Mouse (Mus musculus) neutrophil, adult 59 days (primary cell): ENCODE data around the gene Agmat. TPM values are rescaled to one million over a fixed set of nuclear protein-coding genes. Genes with fewer than 3 reads are reported as not detected.

ENCODE experiments used
- total RNA-seq, 2 experiments: library from RNA; stranded (reverse); gene quantifications; 1 replicate in 1 of 2; 2 replicates in 1 of 2; pipeline ENCODE4 v1.2.4; 2023

The Agmat gene
- total RNA-seq = under 1 TPM in 1 of 2 experiments, not detected in 1; 0.24 TPM

GRCm38 (mm10) chr4:141746578-141747346 lies at the start of gene Agmat:
Gene Agmat (plus strand): TSS chr4:141746672.

GRCm38 (mm10) chr4:141722731-141723672 lies 23.5 kb upstream of the Agmat start, which contains the start of gene Ddi2:
Gene Ddi2 (minus strand): TSS chr4:141723419.

DNA sequence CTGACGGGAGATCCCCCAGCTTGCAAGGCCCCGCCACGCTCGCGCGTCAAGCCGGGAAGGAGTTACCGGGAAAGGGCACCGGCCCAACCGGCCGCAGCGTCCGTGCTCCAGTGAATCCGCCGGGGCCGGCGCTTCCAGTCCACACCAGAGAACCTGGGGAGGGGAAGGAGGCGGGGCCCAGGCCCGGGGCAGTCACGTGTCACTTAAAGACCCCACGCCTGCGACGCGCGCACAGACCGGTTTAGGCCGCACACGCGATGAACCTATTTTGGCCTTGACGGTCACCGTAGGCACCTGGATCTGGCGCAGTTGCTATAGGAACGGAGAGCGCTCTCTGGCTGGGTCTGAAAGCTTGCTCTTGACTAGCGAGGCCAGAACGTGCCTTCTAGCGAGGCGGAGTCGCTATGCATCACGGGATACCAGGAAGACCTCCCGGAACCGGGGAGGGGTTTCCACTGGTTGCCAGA lies 44.1 kb downstream of the Agmat start, which contains the start of gene Dnajc16:
Gene Dnajc16, minus strand, starts transcription at position 408 of the 467 bp plus-strand sequence.

GRCm38 (mm10) chr4:141793282-141794151 lies 47.0 kb downstream of the Agmat start, which contains the start of gene Casp9:
Gene Casp9 (plus strand): TSS chr4:141793612.

Other genes with a start within 250 kb of the Agmat start
- 10 to 100 TPM; 79.5 to 93.0 TPM for gene Spen, start 208.1 kb upstream of the Agmat start, total RNA-seq
- under 1 TPM in 1 of 2 experiments, not detected in 1; 0.11 TPM for gene Fblim1, start 140.6 kb upstream of the Agmat start, total RNA-seq
- not detected for gene Tmem82, start 128.0 kb upstream of the Agmat start, total RNA-seq
- gene Slc25a34, start 122.9 kb upstream of the Agmat start, total RNA-seq = not detected
- 10 to 100 TPM; 33.1 to 35.7 TPM for gene Plekhm2, start 81.8 kb upstream of the Agmat start, total RNA-seq
- 1 to 10 TPM in 1 of 2 experiments, not detected in 1; 2.8 TPM for gene Rsc1a1, start 61.1 kb upstream of the Agmat start, total RNA-seq
- gene Ddi2, start 23.3 kb upstream of the Agmat start, total RNA-seq = 10 to 100 TPM; 35.2 to 40.9 TPM
- gene Dnajc16, start 44.3 kb downstream of the Agmat start, total RNA-seq = 1 to 10 TPM; 3.8 to 4.5 TPM
- 10 to 100 TPM; 18.3 to 24.9 TPM for gene Casp9, start 46.9 kb downstream of the Agmat start, total RNA-seq
- gene Cela2a, start 79.5 kb downstream of the Agmat start, total RNA-seq = not detected
- gene Ctrc, start 99.7 kb downstream of the Agmat start, total RNA-seq = not detected
- gene Efhd2, start 128.2 kb downstream of the Agmat start, total RNA-seq = 100 to 1,000 TPM; 118 to 135 TPM